Mouse (Mus musculus) cerebellum, postnatal 4 days (tissue): Measurements from ENCODE around the gene Stard10.

Experiments
- DNase-seq, 2 experiments: peaks; one replicate each; pipeline ENCODE4 v3.0.0; 2022; ENCODE audit warnings: low spot score in 2 of 2, mixed read lengths in 1 of 2

The Stard10 gene

GRCm38 (mm10) chr7:101302691-101303090 is 14.2 kb upstream of the Stard10 start:
- DNase-seq, result no peak

GRCm38 (mm10) chr7:101306841-101307240 is 10.0 kb upstream of the Stard10 start:
- DNase-seq, result no peak

GRCm38 (mm10) chr7:101309985-101310326 is 6.9 kb upstream of the Stard10 start:
- DNase-seq, result no peak

GRCm38 (mm10) chr7:101310327-101311028 is 6.4 kb upstream of the Stard10 start:
- peak; percentile 94 to 97 for DNase-seq

- DNase-seq, result no peak
These were observed 5.8 kb upstream of the Stard10 start for GRCm38 (mm10) chr7:101311061-101311460.

- DNase-seq, result no peak
These were observed 3.9 kb upstream of the Stard10 start for GRCm38 (mm10) chr7:101313033-101313432.

GRCm38 (mm10) chr7:101314396-101314795 is 2.5 kb upstream of the Stard10 start:
- DNase-seq, result no peak

GRCm38 (mm10) chr7:101315699-101316098 is 1.2 kb upstream of the Stard10 start:
- no peak for DNase-seq

- DNase-seq, result no peak
These were observed 290 bp upstream of the Stard10 start for GRCm38 (mm10) chr7:101316591-101317001.

- no peak for DNase-seq
These were observed 2.0 kb downstream of the Stard10 start for GRCm38 (mm10) chr7:101318848-101319247.

GRCm38 (mm10) chr7:101319796-101320195 is 2.9 kb downstream of the Stard10 start:
- DNase-seq, result no peak

- no peak for DNase-seq
These were observed 3.7 kb downstream of the Stard10 start for GRCm38 (mm10) chr7:101320399-101321217.

GRCm38 (mm10) chr7:101321218-101321827 is 4.4 kb downstream of the Stard10 start:
- DNase-seq, result no peak

GRCm38 (mm10) chr7:101323141-101323594 is 6.3 kb downstream of the Stard10 start:
- no peak for DNase-seq

- DNase-seq, result no peak
These were observed 7.5 kb downstream of the Stard10 start for GRCm38 (mm10) chr7:101324142-101324962.

GRCm38 (mm10) chr7:101326006-101326405 is 9.1 kb downstream of the Stard10 start:
- no peak for DNase-seq

- no peak for DNase-seq
These were observed 10.4 kb downstream of the Stard10 start for GRCm38 (mm10) chr7:101327263-101327662.

- no peak for DNase-seq
These were observed 10.9 kb downstream of the Stard10 start for GRCm38 (mm10) chr7:101327786-101328185.

GRCm38 (mm10) chr7:101328621-101329158 is 11.8 kb downstream of the Stard10 start:
- no peak for DNase-seq

- no peak for DNase-seq
These were observed 12.7 kb downstream of the Stard10 start for GRCm38 (mm10) chr7:101329606-101330005.

- DNase-seq, result no peak
These were observed 13.4 kb downstream of the Stard10 start for GRCm38 (mm10) chr7:101330074-101330840.
